Mouse (Mus musculus): ENCODE data around the gene Syt15.
"Not testable (repeated sequence)": the region's sequence is repeated elsewhere in the genome, so short reads cannot be mapped to it uniquely, and the experiment has no call there.

The Syt15 gene

GRCm38 (mm10) chr14:34227981-34228380, 8.6 kb downstream of the Syt15 start:
- ATAC-seq (ENCODE audit: low TSS enrichment): no peak

GRCm38 (mm10) chr14:34228830-34229506, 9.6 kb downstream of the Syt15 start:
- ATAC-seq (ENCODE audit: low TSS enrichment): no peak

GRCm38 (mm10) chr14:34232340-34232739, 12.9 kb downstream of the Syt15 start:
- ATAC-seq (ENCODE audit: low TSS enrichment): no peak

GRCm38 (mm10) chr14:34232866-34233680, 13.7 kb downstream of the Syt15 start:
- ATAC-seq (ENCODE audit: low TSS enrichment): no peak

DNA sequence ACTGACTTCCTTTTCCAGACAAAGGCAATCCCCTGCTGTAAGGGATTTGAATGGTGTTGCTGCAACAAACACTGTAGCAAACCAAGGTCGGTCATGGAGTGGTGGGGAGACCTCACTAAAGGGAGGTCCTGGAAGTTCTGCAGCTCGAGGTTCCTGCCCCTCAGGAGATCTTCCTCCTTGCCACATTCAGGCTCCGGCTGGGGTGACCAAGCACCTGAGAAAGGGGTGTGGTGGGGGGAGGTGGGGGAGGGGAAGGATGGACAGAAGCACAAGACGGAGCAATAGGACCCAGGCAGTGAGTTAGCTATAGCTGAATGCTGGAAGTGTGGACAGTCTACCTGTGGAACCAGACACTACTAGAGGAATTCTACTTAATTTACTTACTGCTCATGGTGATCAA, 14.5 kb downstream of the Syt15 start:
- no peak for ATAC-seq (ENCODE audit: low TSS enrichment)

GRCm38 (mm10) chr14:34234630-34235380, 15.4 kb downstream of the Syt15 start:
- ATAC-seq (ENCODE audit: low TSS enrichment): peak; percentile 95

DNA sequence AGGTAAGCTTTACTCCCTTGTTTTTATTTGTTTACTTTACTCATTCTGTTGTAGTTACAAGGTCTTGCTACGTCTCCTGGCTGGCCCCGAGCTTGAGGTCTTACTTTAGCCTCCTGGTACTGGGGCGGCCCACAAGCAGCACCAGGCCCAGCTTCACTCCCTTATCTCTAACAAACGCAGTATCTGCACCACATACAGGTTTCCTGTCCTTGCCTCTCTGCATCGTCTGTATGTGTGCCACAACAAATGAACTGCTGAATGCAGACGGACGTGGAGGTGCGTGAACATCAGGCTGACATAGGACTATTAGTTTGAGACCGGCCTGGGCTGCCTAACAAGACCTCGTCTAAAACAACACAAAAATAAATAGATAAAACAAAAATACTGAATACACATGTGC, 20.9 kb downstream of the Syt15 start:
- no peak for ATAC-seq (ENCODE audit: low TSS enrichment)

DNA sequence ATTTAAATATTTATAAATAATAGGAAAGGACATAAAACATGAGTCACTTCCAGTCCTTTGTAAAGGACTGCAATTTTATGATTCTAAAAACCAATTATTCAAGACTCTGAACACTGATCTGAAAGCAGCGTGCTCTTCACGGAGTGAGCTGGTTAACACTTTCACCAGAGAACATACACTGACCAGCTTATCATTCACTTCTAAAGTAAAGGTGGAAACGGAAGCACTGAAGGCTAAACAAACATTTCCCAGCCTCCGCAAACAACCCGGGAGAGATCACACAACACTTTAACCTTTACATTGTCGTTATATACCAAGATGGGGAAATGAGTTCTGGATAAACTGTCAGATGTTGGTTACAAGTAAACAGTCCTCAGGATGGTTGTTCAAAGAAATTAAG, 21.3 kb downstream of the Syt15 start:
- no peak for ATAC-seq (ENCODE audit: low TSS enrichment)

GRCm38 (mm10) chr14:34252470-34253145, 33.2 kb downstream of the Syt15 start:
- no peak for ATAC-seq (ENCODE audit: low TSS enrichment)

- ATAC-seq (ENCODE audit: low TSS enrichment): no peak
Measured at GRCm38 (mm10) chr14:34253261-34253660, 33.9 kb downstream of the Syt15 start.

DNA sequence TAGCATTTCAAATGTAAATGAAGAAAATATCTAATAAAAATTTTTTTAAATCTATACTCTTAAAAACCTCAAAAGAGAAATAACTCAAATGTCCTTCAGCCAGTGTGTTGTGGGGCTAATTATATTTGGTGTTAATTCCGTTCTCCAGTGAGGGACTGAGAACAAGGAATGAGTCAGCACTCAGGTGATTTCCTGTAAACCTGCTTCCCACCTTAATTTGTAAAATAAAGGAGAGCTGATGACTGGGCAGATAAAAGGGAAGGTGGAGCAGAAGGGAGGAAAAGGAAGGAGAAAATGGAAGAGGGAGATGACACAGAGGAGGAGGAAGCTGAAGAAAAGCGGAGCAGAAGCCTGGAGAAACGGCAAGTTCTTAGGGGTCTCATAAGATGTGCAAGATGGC, 39.1 kb downstream of the Syt15 start:
- not testable (repeated sequence) for ATAC-seq (ENCODE audit: low TSS enrichment)

- no peak for ATAC-seq (ENCODE audit: low TSS enrichment)
Measured at GRCm38 (mm10) chr14:34268046-34268445, 48.7 kb downstream of the Syt15 start.

- ATAC-seq (ENCODE audit: low TSS enrichment): no peak
Measured at GRCm38 (mm10) chr14:34273280-34273679, 53.9 kb downstream of the Syt15 start.

- no peak for ATAC-seq (ENCODE audit: low TSS enrichment)
Measured at GRCm38 (mm10) chr14:34274141-34274540, 54.7 kb downstream of the Syt15 start.

DNA sequence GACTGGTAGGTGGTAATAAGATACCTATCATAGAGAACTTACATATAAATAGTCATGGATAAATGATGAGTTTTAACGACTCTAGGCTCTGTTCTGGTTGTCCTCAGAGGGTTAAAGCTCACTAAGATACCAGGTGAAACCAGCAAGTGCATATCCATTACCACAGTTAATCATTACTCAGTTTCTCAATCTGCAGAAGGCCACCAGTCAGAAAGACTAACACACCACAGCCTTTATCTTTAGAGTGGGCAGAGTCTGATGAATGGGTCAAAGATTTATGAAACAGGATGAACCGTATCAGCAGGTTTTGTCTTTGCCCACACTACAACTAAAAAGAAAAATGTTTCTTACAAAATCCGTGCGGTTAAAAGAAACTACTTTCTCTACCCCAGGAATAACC, 55.8 kb downstream of the Syt15 start:
- no peak for ATAC-seq (ENCODE audit: low TSS enrichment)

DNA sequence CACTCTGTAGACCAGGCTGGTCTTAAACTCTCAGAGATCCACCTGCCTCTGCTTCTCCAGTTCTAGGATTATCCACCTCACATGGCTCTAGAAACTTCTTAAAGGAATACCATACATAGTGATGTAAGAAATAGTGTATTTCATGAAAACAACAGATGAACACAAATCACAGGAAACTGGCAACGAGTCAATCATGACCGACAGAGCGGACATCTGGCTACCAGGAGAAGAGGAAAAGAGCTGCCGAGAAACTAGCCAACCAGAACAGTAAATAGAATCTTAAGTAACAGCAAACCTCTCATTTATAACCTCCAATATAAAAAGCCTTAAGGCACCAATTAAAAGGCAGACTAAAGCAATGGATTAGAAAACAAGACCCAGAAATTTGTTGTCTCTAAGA, 60.3 kb downstream of the Syt15 start:
- no peak for ATAC-seq (ENCODE audit: low TSS enrichment)
